Mouse (Mus musculus) layer of hippocampus, postnatal 25 days (tissue): ENCODE data around the gene Dtnb. TPM values are rescaled to one million over a fixed set of nuclear protein-coding genes. Genes with fewer than 3 reads are reported as not detected.

Source experiments
- DNase-seq, 2 experiments: peaks; one replicate each; pipeline ENCODE4 v3.0.0; 2022; ENCODE audit warnings: mixed read lengths in 2 of 2, low spot score in 1 of 2; ENCODE audit errors: extremely low spot score in 1 of 2
- total RNA-seq, 2 experiments: library from RNA; stranded (reverse); gene quantifications; 2 replicates each; pipeline ENCODE4 v1.2.3; 2021

Gene Dtnb
- total RNA-seq, 2 experiments from 2014 or later: 114 to 118 TPM

GRCm38 (mm10) chr12:3723762-3724161, 151.6 kb downstream of the Dtnb start:
- peak in 1 of 2 experiments; percentile 16 for DNase-seq

GRCm38 (mm10) chr12:3724822-3725370, 152.7 kb downstream of the Dtnb start:
- no peak for DNase-seq

- DNase-seq: no peak
These were observed 157.4 kb downstream of the Dtnb start for GRCm38 (mm10) chr12:3729521-3730075.

GRCm38 (mm10) chr12:3732623-3733265, 160.6 kb downstream of the Dtnb start:
- peak; percentile 25 to 33 for DNase-seq

GRCm38 (mm10) chr12:3733328-3733727, 161.1 kb downstream of the Dtnb start:
- DNase-seq: no peak

GRCm38 (mm10) chr12:3737009-3737408, 164.8 kb downstream of the Dtnb start:
- DNase-seq: no peak

- no peak for DNase-seq
These were observed 166.8 kb downstream of the Dtnb start for GRCm38 (mm10) chr12:3738741-3739529.

- no peak for DNase-seq
These were observed 167.8 kb downstream of the Dtnb start for GRCm38 (mm10) chr12:3739749-3740704.

- DNase-seq: no peak
These were observed 168.5 kb downstream of the Dtnb start for GRCm38 (mm10) chr12:3740705-3741081.

GRCm38 (mm10) chr12:3745432-3746105, 173.4 kb downstream of the Dtnb start:
- no peak for DNase-seq

- DNase-seq: no peak
These were observed 174.2 kb downstream of the Dtnb start for GRCm38 (mm10) chr12:3746369-3746768.

GRCm38 (mm10) chr12:3747583-3747982, 175.4 kb downstream of the Dtnb start:
- DNase-seq: no peak

GRCm38 (mm10) chr12:3755522-3755921, 183.3 kb downstream of the Dtnb start:
- no peak for DNase-seq

- DNase-seq: no peak
These were observed 184.0 kb downstream of the Dtnb start for GRCm38 (mm10) chr12:3756216-3756615.

- no peak for DNase-seq
These were observed 185.9 kb downstream of the Dtnb start for GRCm38 (mm10) chr12:3758127-3758526.

GRCm38 (mm10) chr12:3759419-3759818, 187.2 kb downstream of the Dtnb start:
- DNase-seq: no peak

GRCm38 (mm10) chr12:3760876-3761590, 188.9 kb downstream of the Dtnb start:
- DNase-seq: no peak

GRCm38 (mm10) chr12:3761591-3762295, 189.6 kb downstream of the Dtnb start:
- no peak for DNase-seq
